In the genomic region with DNA sequence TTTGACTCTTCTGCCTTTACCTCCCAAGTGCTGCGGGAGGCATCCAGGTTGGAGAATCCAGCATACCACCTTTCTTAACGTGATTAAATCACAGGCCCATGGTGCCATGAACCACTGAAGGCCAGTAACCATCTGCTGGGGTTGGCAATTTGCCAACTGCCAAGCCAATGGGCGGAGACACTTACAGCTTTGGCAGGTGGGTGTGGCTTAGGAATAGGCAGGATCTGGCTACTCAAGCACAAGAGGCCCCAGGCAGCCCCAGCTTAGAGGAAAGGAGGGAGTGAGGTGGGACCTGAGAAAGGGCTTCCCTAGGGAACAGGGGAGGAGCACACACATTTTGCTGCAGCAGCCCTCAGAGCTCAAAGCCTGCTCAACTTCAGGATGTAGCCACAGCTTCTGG, we compare ENCODE assay signal across 10 mouse cellular contexts. TPM values are rescaled to one million over a fixed set of nuclear protein-coding genes. Genes with fewer than 3 reads are reported as not detected.
DNase-seq lines count a peak whose midpoint lies in the region; ATAC-seq and TF ChIP-seq lines count a peak whose summit lies in the region.
"Had no signal": no experiment of that assay in that cellular context is flagged by ENCODE, and none has a peak within 500 bp of the region (broad histone marks: within the 10 kb centered on the region; RNA-seq: fewer than 3 reads in every experiment).

No protein-coding gene starts in this region.

- H3K4me1 ChIP-seq in kidney, adult 2 months (ENCODE audit: control insufficient read depth, insufficient read depth, low read length): no peaks in the 10 kb centered on the region
- H3K4me1 ChIP-seq in liver, embryonic 11.5 days (replicated peaks; ENCODE audit: control insufficient read depth, insufficient read depth, low read length): peaks cover 49% of the 10 kb centered on the region
- peaks cover 24% of the 10 kb centered on the region for H3K4me1 ChIP-seq in stomach, embryonic 15.5 days
- H3K4me1 ChIP-seq in heart, embryonic 10.5 days: peaks cover 31% of the 10 kb centered on the region

- TF ChIP-seq POLR2A in kidney, adult 2 months (IDR thresholded peaks at IDR 0.05; ENCODE audit: low read depth, low read length): no peak

- 54% methylated on average over 3 of the region's 3 CpGs for WGBS in kidney, adult 2 months
- 84% methylated on average over 3 of the region's 3 CpGs for WGBS in liver, embryonic 11.5 days
- WGBS in stomach, embryonic 15.5 days: 48% methylated on average over 3 of the region's 3 CpGs
- WGBS in heart, embryonic 10.5 days: 82% methylated on average over 3 of the region's 3 CpGs

- H3K27me3 ChIP-seq in kidney, adult 2 months (replicated peaks; ENCODE audit: control insufficient read depth, insufficient read depth, low read length): no peaks in the 10 kb centered on the region
- no peaks in the 10 kb centered on the region for H3K27me3 ChIP-seq in liver, embryonic 11.5 days (replicated peaks; ENCODE audit: control insufficient read depth, insufficient read depth, low read length)
- H3K27me3 ChIP-seq in stomach, embryonic 15.5 days (replicated peaks): no peaks in the 10 kb centered on the region
- H3K27me3 ChIP-seq in heart, embryonic 10.5 days (ENCODE audit: insufficient read depth, poor library complexity, severe bottlenecking): no peaks in the 10 kb centered on the region
- H3K27me3 ChIP-seq: Patski had no signal

- H3K36me3 ChIP-seq in kidney, adult 2 months (ENCODE audit: control insufficient read depth, insufficient read depth, low read length): peaks cover 1% of the 10 kb centered on the region; the same call in 1 of the 2 replicates
- peaks cover 70% of the 10 kb centered on the region for H3K36me3 ChIP-seq in liver, embryonic 11.5 days (ENCODE audit: control insufficient read depth, insufficient read depth, low read length)
- peaks cover 69% of the 10 kb centered on the region for H3K36me3 ChIP-seq in stomach, embryonic 15.5 days
- H3K36me3 ChIP-seq in heart, embryonic 10.5 days: peaks cover 99% of the 10 kb centered on the region

- peak; percentile 51 for ATAC-seq in erythroblast, adult 5-6 weeks (replicated peaks; ENCODE audit: low FRiP score, poor library complexity, severe bottlenecking)
- ATAC-seq in liver, embryonic 11.5 days (replicated peaks; ENCODE audit: low FRiP score): no peak
- 0 out of 2 replicates have a peak, but pooled peaks have one; percentile 21 for ATAC-seq in stomach, embryonic 15.5 days (ENCODE audit: insufficient read depth, low FRiP score, low read depth)
- ATAC-seq: Patski had no signal

- no peak overlapping the region for H3K4me2 ChIP-seq in liver, embryonic 11.5 days
- H3K4me2 ChIP-seq in stomach, embryonic 15.5 days: no peak overlapping the region

- no peak overlapping the region for H3K4me3 ChIP-seq in kidney, adult 2 months (ENCODE audit: insufficient read depth, low read depth, low read length)
- H3K4me3 ChIP-seq in liver, embryonic 11.5 days (ENCODE audit: low read depth, low read length): no peak overlapping the region
- no peak overlapping the region for H3K4me3 ChIP-seq in stomach, embryonic 15.5 days (replicated peaks)
- H3K4me3 ChIP-seq in heart, embryonic 10.5 days: no peak overlapping the region
- H3K4me3 ChIP-seq: myocyte had no signal

- DNase-seq in kidney, adult 2 months: peak; percentile 56
- DNase-seq in kidney, adult 9 months: no peak
- peak; percentile 61 for DNase-seq in adipocyte (ENCODE audit: low spot score)
- DNase-seq in liver, embryonic 11.5 days (ENCODE audit: low spot score): no peak
- no peak for DNase-seq in heart, embryonic 10.5 days (ENCODE audit: low spot score)
- DNase-seq in layer of hippocampus, adult 11-12 months (ENCODE audit: low spot score): no peak

- H3K27ac ChIP-seq in kidney, adult 2 months (ENCODE audit: insufficient read depth, low read depth, low read length): no peak overlapping the region
- 0 out of 2 replicates have a peak overlapping the region, but pooled peaks have one; percentile 0 for H3K27ac ChIP-seq in liver, embryonic 11.5 days (ENCODE audit: low read depth, low read length)
- H3K27ac ChIP-seq in stomach, embryonic 15.5 days: peak overlapping the region; percentile 32; the same call in 1 of the 2 replicates
- H3K27ac ChIP-seq in heart, embryonic 10.5 days: no peak overlapping the region

- H3K9ac ChIP-seq in liver, embryonic 11.5 days (ENCODE audit: low read depth, low read length): no peak overlapping the region
- no peak overlapping the region for H3K9ac ChIP-seq in stomach, embryonic 15.5 days

- no peaks in the 10 kb centered on the region for H3K9me3 ChIP-seq in liver, embryonic 11.5 days (ENCODE audit: control insufficient read depth, low read length)
- no peaks in the 10 kb centered on the region for H3K9me3 ChIP-seq in stomach, embryonic 15.5 days
- no peaks in the 10 kb centered on the region for H3K9me3 ChIP-seq in heart, embryonic 10.5 days

- TF ChIP-seq CTCF in kidney, adult 2 months (conservative IDR thresholded peaks at IDR 0.05; ENCODE audit: insufficient read depth, insufficient read length, low read depth, low read length): no peak

RNA-seq across cellular contexts. Expression of a gene that starts 11.7 kb away (rescaled TPM):
- polyA plus RNA-seq in kidney, adult 2 months (2012; rRNA removed): 3,960 and 3,968 TPM in 2 replicates
- total RNA-seq in erythroblast, adult 5-6 weeks (2015; ENCODE audit: low replicate concordance): 38.2 and 42.4 TPM in 2 replicates
- total RNA-seq in erythroblast, adult 5-6 weeks (2017; ENCODE audit: low replicate concordance): 56.0 and 60.8 TPM in 2 replicates
- polyA plus RNA-seq in liver, embryonic 11.5 days (2014; fragmentation: Nextera tagmentation; extraction: Ambion mirVana): 835 and 866 TPM in 2 replicates
- polyA plus RNA-seq in stomach, embryonic 15.5 days (2015; fragmentation: Nextera tagmentation; extraction: Ambion mirVana): 724 and 753 TPM in 2 replicates
- 973 and 1,195 TPM in 2 replicates for polyA plus RNA-seq in heart, embryonic 10.5 days (2016; fragmentation: Nextera tagmentation; extraction: Ambion mirVana)

RNA-seq across cellular contexts. Expression of a gene that starts 15.1 kb away (rescaled TPM):
- 33.3 and 38.6 TPM in 2 replicates for polyA plus RNA-seq in kidney, adult 2 months (2012; rRNA removed)
- 30.7 and 31.1 TPM in 2 replicates for total RNA-seq in erythroblast, adult 5-6 weeks (2015; ENCODE audit: low replicate concordance)
- 27.9 and 39.6 TPM in 2 replicates for total RNA-seq in erythroblast, adult 5-6 weeks (2017; ENCODE audit: low replicate concordance)
- 148 and 149 TPM in 2 replicates for polyA plus RNA-seq in liver, embryonic 11.5 days (2014; fragmentation: Nextera tagmentation; extraction: Ambion mirVana)
- 88.9 and 100 TPM in 2 replicates for polyA plus RNA-seq in stomach, embryonic 15.5 days (2015; fragmentation: Nextera tagmentation; extraction: Ambion mirVana)
- polyA plus RNA-seq in heart, embryonic 10.5 days (2016; fragmentation: Nextera tagmentation; extraction: Ambion mirVana): 80.6 and 140 TPM in 2 replicates

RNA-seq across cellular contexts. Expression of a gene that starts 19.0 kb away (rescaled TPM):
- 143 and 151 TPM in 2 replicates for polyA plus RNA-seq in kidney, adult 2 months (2012; rRNA removed)
- 11.9 and 38.4 TPM in 2 replicates for total RNA-seq in erythroblast, adult 5-6 weeks (2015; ENCODE audit: low replicate concordance)
- 10.5 and 21.3 TPM in 2 replicates for total RNA-seq in erythroblast, adult 5-6 weeks (2017; ENCODE audit: low replicate concordance)
- 174 and 175 TPM in 2 replicates for polyA plus RNA-seq in liver, embryonic 11.5 days (2014; fragmentation: Nextera tagmentation; extraction: Ambion mirVana)
- polyA plus RNA-seq in stomach, embryonic 15.5 days (2015; fragmentation: Nextera tagmentation; extraction: Ambion mirVana): 204 and 216 TPM in 2 replicates
- polyA plus RNA-seq in heart, embryonic 10.5 days (2016; fragmentation: Nextera tagmentation; extraction: Ambion mirVana): 237 and 315 TPM in 2 replicates

RNA-seq across cellular contexts. Expression of a gene that starts 30.9 kb away (rescaled TPM):
- polyA plus RNA-seq in kidney, adult 2 months (2012; rRNA removed): 7.9 and 11.9 TPM in 2 replicates
- 1.5 TPM in 1 of 2 replicates, not detected in the other for total RNA-seq in erythroblast, adult 5-6 weeks (2015; ENCODE audit: low replicate concordance)
- total RNA-seq in erythroblast, adult 5-6 weeks (2017; ENCODE audit: low replicate concordance): 0.51 and 0.70 TPM in 2 replicates
- 2.5 and 3.7 TPM in 2 replicates for polyA plus RNA-seq in liver, embryonic 11.5 days (2014; fragmentation: Nextera tagmentation; extraction: Ambion mirVana)
- 7.8 and 8.7 TPM in 2 replicates for polyA plus RNA-seq in stomach, embryonic 15.5 days (2015; fragmentation: Nextera tagmentation; extraction: Ambion mirVana)
- 2.1 and 5.0 TPM in 2 replicates for polyA plus RNA-seq in heart, embryonic 10.5 days (2016; fragmentation: Nextera tagmentation; extraction: Ambion mirVana)

Comparison
In these comparisons a context has a peak if more than half of its experiments do, and no peak if none do; other contexts are left out.
1. DNase-seq: peak in kidney, adult 2 months (single experiment) and adipocyte (single experiment); none in kidney, adult 9 months (single experiment), liver, embryonic 11.5 days (single experiment), heart, embryonic 10.5 days (single experiment) and layer of hippocampus, adult 11-12 months (single experiment).
2. H3K27ac ChIP-seq: peak in liver, embryonic 11.5 days (single experiment) and stomach, embryonic 15.5 days (single experiment); none in kidney, adult 2 months (single experiment) and heart, embryonic 10.5 days (single experiment).